Mouse (Mus musculus): ENCODE data around the gene Adcy5.

Adcy5 gene

DNA sequence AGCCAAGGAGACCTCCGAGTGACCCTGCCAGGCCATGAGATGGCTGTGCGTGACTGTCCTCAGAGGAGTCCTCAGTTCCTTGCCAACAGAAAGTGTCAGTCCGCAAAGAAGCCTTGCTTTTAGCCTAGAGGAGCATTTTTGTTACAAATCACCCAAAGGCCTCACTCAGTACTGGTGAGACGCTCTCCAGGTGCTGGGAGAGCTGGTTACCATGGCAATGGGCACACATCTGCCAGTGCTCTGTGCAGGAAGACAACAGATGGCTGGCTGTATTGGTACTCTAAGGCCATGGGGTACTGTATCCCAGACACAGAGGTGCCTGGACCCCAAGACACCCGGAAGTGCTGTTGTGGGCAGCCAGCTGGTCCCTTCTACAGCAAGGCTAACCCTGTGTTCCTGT is 51.0 kb downstream of the Adcy5 start:
- no peak for DNase-seq (ENCODE audit: low spot score in 2 of 2)

GRCm38 (mm10) chr16:35206426-35206825 is 51.7 kb downstream of the Adcy5 start:
- DNase-seq (ENCODE audit: low spot score in 2 of 2), result no peak

DNA sequence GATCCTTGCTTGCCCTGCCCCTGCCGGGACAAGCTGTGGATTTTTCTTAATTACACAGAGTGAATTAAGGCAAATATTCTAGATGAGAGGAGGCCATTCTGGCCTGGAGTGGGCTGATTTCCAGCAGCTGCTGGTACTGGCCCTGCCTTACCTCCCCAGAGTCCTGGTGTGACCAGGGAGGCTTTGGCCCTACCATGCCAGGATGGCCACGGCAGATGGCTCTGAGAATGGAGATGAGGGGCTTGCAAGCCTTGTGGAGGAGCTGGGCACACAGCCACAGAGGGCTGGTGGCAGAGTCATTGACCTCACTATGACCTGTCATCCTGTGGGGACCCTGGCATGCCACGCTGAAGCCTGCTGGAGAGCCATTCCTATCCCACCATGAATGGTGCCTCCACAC is 54.1 kb downstream of the Adcy5 start:
- no peak for DNase-seq (ENCODE audit: low spot score in 2 of 2)

- DNase-seq (ENCODE audit: low spot score in 2 of 2), result no peak
Observed at GRCm38 (mm10) chr16:35209753-35210152, 55.1 kb downstream of the Adcy5 start.

- DNase-seq (ENCODE audit: low spot score in 2 of 2), result no peak
Observed at GRCm38 (mm10) chr16:35215047-35215446, 60.4 kb downstream of the Adcy5 start.

- DNase-seq (ENCODE audit: low spot score in 2 of 2), result no peak
Observed at GRCm38 (mm10) chr16:35215498-35215897, 60.8 kb downstream of the Adcy5 start.

- no peak for DNase-seq (ENCODE audit: low spot score in 2 of 2)
Observed at GRCm38 (mm10) chr16:35216826-35217491, 62.3 kb downstream of the Adcy5 start.

DNA sequence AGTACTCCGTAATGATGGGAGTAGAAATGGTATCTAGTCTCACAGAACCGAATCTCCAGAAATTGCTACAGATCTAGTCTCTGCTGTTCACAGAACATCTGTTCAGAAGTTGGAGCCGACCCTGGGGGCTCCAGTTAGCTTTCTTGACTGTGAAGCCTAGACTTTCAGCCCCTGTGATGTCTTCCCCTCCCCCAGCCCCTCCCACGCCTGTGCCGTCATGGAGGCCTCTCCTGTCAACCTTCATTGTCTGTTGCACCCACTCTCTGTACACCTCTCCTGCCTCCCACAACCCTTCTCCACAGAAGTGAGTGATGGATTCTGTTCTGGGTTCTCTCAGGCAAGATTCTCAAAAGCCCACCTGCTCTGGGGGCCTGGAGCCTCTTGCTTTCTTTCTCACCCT is 65.7 kb downstream of the Adcy5 start:
- DNase-seq (ENCODE audit: low spot score in 2 of 2), result no peak

DNA sequence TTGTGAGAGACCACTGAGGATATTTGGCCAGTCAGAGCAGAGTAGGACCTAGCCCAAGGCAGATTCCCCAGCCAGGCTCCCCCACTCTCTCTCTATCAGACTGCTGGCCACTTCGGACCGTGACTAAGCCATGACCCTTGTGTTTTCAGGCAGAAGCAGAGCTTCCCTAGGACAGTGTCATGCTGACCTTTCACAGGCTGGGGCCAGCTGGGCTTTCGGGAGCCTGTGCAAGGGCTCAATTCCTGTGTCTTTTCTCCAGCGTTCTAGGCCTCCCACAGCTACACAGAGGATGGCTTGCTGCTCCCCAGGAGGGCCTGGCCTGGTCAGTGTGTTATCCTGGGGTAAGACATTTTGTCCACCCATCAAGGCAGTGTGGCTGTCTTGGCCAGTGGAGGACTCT is 66.9 kb downstream of the Adcy5 start:
- DNase-seq (ENCODE audit: low spot score in 2 of 2), result no peak

DNA sequence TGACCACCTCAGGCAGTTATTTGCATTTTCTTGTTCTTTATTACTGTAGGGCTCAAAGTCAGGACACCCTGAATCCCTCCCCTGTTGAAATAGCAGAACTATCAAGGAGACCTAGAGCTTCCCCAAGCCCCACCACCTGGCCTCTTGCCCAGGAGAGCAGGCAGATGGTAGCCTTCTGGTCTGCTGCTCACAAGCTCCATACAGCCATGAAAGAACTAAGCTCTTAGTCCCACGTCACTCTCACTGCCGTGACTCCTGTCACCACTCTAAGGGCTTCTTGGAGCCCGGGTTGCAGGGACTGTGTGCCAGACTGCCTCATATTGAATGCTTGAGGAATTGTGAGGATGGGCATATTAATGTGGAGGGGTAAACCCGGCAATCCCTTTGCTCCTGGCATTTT is 69.3 kb downstream of the Adcy5 start:
- DNase-seq (ENCODE audit: low spot score in 2 of 2), result no peak

- DNase-seq (ENCODE audit: low spot score in 2 of 2), result no peak
Observed at GRCm38 (mm10) chr16:35224716-35225115, 70.0 kb downstream of the Adcy5 start.

GRCm38 (mm10) chr16:35229582-35229981 is 74.9 kb downstream of the Adcy5 start:
- DNase-seq (ENCODE audit: low spot score in 2 of 2), result peak in 1 of 2 experiments; percentile 10

- DNase-seq (ENCODE audit: low spot score in 2 of 2), result no peak
Observed at GRCm38 (mm10) chr16:35232153-35232750, 77.6 kb downstream of the Adcy5 start.

- DNase-seq (ENCODE audit: low spot score in 2 of 2), result no peak
Observed at GRCm38 (mm10) chr16:35233329-35233728, 78.7 kb downstream of the Adcy5 start.

DNA sequence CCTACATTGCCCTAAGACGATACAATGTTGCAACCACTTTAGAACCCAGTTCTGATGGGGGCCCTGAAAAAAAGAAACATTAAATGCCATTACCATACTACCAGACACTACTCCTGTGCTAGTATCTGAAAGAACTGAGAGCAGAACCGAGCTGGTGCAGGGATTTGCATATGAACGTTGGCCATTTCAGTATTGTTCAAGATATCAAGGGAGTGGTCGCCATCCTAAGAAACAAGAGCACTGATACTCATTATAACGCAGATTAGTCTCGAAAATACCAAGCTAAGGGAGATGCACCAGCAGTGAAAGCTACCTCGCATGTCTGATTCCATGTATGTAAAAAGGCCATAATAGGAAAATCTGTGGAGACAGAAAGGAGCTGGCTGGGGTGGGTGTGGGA is 82.4 kb downstream of the Adcy5 start:
- DNase-seq (ENCODE audit: low spot score in 2 of 2), result no peak

DNA sequence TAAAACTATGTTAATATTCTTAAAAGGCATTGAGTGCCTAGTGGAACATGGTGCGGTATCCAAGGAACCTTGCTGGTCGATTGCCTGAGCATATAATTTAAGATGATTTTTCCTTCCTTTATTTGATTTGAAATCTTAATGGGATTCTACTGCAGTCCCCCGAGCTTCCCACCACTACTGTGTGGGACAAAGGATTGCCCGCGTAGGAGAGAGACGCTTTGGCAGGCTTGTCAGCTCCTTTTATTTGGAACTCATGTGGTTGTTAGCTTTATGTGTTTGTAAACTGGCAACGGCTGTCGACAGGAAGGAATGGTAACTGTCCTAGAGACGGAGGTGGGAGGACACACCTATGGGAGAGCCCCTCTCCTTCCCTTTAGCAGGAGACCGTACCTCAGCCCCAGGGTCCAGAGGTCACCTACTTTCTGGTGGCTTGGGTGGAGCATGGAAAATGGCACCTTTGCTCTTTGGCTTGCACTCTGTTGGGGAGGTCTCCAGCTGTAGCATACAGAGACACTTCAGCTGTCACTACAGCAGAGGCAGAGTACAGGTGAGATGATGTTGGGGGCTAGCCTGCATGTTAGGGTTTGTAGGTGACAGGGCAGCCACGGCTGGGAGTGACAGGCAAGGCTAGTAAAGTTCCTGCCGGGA is 84.8 kb downstream of the Adcy5 start:
- DNase-seq (ENCODE audit: low spot score in 2 of 2), result no peak

DNA sequence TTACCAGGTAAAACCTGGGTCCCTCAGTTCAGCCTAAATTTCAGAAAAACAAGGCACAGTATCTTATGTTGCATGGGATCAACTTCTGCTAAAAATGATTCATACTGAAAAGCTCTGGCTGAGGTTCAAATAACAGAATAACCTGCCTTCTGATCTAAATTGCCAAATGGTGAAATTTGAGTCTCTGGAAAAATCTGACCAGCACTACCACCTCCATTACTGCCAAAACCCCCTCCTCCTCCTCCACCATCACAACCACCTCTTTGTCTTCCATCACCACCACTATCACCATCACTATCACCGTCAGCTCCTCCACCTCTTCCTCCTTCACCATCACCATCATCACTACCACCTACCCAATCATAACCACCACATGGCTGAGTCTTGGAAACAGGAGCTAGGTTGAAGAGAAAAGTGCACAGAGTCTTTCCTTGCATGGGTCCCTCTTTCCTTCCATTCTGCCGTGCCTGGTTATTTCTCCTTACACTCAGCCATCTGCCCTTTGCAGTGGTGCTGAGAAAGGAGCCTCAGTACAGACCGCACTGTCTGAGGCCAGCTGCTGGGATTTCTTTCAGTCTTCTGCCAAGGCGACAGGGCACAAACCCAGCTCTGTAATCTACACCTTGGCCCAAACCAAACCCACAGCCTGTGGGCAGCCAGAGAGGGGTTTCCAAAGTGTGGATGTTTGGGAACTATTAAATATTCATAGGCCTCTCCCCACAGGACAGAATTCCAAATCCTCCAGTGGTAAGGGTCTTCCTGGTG is 85.5 kb downstream of the Adcy5 start:
- DNase-seq (ENCODE audit: low spot score in 2 of 2), result no peak

- no peak for DNase-seq (ENCODE audit: low spot score in 2 of 2)
Observed at GRCm38 (mm10) chr16:35247364-35247763, 92.7 kb downstream of the Adcy5 start.

DNA sequence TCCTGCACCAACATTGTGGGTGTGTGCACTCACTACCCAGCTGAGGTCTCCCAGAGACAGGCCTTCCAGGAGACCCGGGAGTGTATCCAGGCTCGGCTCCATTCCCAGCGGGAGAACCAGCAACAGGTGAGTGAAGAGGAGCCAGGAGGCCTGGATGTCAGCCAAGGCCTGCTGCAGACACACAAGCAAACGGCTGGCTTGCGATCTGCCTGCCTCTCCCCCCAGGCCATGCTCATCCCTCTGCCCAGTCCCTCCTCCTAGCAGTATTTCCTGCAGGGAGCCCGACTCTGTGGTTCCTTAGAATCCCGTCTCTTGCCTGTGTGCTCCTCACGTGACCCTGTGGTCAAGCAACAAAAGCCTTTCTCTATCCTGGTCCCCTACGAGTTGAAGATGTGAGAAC is 94.1 kb downstream of the Adcy5 start:
- DNase-seq (ENCODE audit: low spot score in 2 of 2), result no peak

GRCm38 (mm10) chr16:35249763-35250162 is 95.1 kb downstream of the Adcy5 start:
- no peak for DNase-seq (ENCODE audit: low spot score in 2 of 2)

DNA sequence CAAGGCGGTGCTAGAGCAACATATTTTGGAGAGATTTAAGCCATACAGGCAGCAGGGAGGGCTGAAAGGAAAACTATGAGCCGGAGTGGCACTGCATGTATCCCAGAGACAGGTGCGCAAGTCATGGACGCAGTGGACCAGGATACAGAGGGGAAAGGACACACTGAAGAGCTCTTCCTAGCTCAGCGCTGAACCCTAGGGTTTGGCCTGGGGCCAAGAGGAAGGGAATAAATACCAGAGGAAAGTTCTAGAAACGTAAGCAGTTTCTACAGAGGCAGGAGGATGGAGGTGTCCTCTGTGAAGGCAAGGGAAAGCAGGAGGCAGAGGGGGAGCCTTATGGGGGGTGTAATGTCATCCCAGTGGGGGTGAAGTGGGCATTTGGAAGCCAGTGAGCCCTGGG is 97.0 kb downstream of the Adcy5 start:
- DNase-seq (ENCODE audit: low spot score in 2 of 2), result no peak

GRCm38 (mm10) chr16:35252967-35253366 is 98.3 kb downstream of the Adcy5 start:
- no peak for DNase-seq (ENCODE audit: low spot score in 2 of 2)

GRCm38 (mm10) chr16:35255981-35256380 is 101.3 kb downstream of the Adcy5 start:
- DNase-seq (ENCODE audit: low spot score in 2 of 2), result no peak
